In the genomic region with DNA sequence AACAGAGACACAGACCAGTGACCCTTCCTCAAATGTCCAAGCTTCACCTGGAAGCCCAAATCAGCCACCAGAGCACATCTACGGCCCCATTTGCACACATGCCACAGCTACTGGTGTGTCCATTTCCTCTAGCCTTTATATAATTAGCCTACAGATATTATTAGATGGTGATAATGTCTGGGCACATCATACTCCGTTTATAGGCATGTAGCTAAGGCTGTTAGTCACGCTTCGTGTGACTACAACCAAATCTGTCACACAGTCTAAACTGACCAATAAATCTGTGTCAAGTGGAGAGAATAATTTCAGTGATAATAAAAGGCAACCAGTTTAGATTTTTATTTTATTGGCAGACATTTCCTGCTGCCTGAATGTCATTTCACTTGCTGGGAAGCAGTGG, we compare ENCODE assay signal across 18 mouse cellular contexts.
A peak's percentile ranks its signal among the peaks of the same experiment; 100 is the strongest.
DNase-seq lines count a peak whose midpoint lies in the region; ATAC-seq lines count a peak whose summit lies in the region.
"Had no signal": no experiment of that assay in that cellular context is flagged by ENCODE, and none has a peak within 500 bp of the region (broad histone marks: within the 10 kb centered on the region; RNA-seq: fewer than 3 reads in every experiment).

No protein-coding gene starts in this region.

- no peaks in the 10 kb centered on the region for H3K36me3 ChIP-seq in hindbrain, embryonic 13.5 days
- no peaks in the 10 kb centered on the region for H3K36me3 ChIP-seq in hindbrain, embryonic 10.5 days
- no peaks in the 10 kb centered on the region for H3K36me3 ChIP-seq in hindbrain, embryonic 15.5 days
- H3K36me3 ChIP-seq in neural tube, embryonic 13.5 days = no peaks in the 10 kb centered on the region
- H3K36me3 ChIP-seq: liver, embryonic 15.5 days; midbrain, embryonic 12.5 days had no signal

- peaks cover 35% of the 10 kb centered on the region for H3K4me1 ChIP-seq in hindbrain, embryonic 13.5 days (replicated peaks)
- H3K4me1 ChIP-seq in hindbrain, embryonic 10.5 days (replicated peaks) = peaks cover 15% of the 10 kb centered on the region
- peaks cover 22% of the 10 kb centered on the region for H3K4me1 ChIP-seq in hindbrain, embryonic 15.5 days (replicated peaks)
- H3K4me1 ChIP-seq in neural tube, embryonic 13.5 days (replicated peaks) = peaks cover 27% of the 10 kb centered on the region
- H3K4me1 ChIP-seq: liver, embryonic 15.5 days had no signal

- ATAC-seq in hindbrain, embryonic 13.5 days (ENCODE audit: low FRiP score) = no peak
- ATAC-seq in hindbrain, embryonic 15.5 days (ENCODE audit: low FRiP score, low read depth) = peak; percentile 55; the same call in 1 of the 2 replicates
- ATAC-seq in neural tube, embryonic 13.5 days (ENCODE audit: low read depth) = peak; percentile 63; the same call in 1 of the 2 replicates
- ATAC-seq in erythroid progenitor cell, adult 5-6 weeks (replicated peaks; ENCODE audit: low FRiP score, poor library complexity, severe bottlenecking) = no peak
- ATAC-seq: inflammation-experienced regulatory T-cells, adult 6 months had no signal

- H3K27me3 ChIP-seq in hindbrain, embryonic 13.5 days = no peaks in the 10 kb centered on the region
- no peaks in the 10 kb centered on the region for H3K27me3 ChIP-seq in hindbrain, embryonic 10.5 days (ENCODE audit: insufficient read depth, poor library complexity, severe bottlenecking)
- no peaks in the 10 kb centered on the region for H3K27me3 ChIP-seq in hindbrain, embryonic 15.5 days
- H3K27me3 ChIP-seq in neural tube, embryonic 13.5 days = no peaks in the 10 kb centered on the region
- H3K27me3 ChIP-seq: liver, embryonic 15.5 days; midbrain, embryonic 12.5 days had no signal

- peak; percentile 3 for DNase-seq in gastrocnemius, adult 18-20 months (ENCODE audit: low spot score)
- no peak for DNase-seq in gastrocnemius, adult 8-10 months (ENCODE audit: low spot score in 2 of 2)
- DNase-seq in hindbrain, embryonic 10.5 days (ENCODE audit: low spot score) = no peak
- DNase-seq in lung, postnatal 36 days = no peak
- DNase-seq: adrenal gland, postnatal 25 days; embryo, embryonic 11 days; gastrocnemius, postnatal 25 days; heart, postnatal 14 days; kidney, adult 18-20 months; kidney, postnatal 4 days; liver had no signal

- H3K27ac ChIP-seq in hindbrain, embryonic 13.5 days = peak overlapping the region; percentile 76
- H3K27ac ChIP-seq in hindbrain, embryonic 10.5 days = no peak overlapping the region
- H3K27ac ChIP-seq in hindbrain, embryonic 15.5 days (replicated peaks) = peak overlapping the region; percentile 59
- H3K27ac ChIP-seq in neural tube, embryonic 13.5 days (replicated peaks) = peak overlapping the region; percentile 30
- H3K27ac ChIP-seq: liver, embryonic 15.5 days; midbrain, embryonic 12.5 days had no signal

- H3K9ac ChIP-seq in hindbrain, embryonic 13.5 days = no peak overlapping the region
- no peak overlapping the region for H3K9ac ChIP-seq in hindbrain, embryonic 15.5 days
- H3K9ac ChIP-seq in neural tube, embryonic 13.5 days = no peak overlapping the region
- H3K9ac ChIP-seq: liver, embryonic 15.5 days; midbrain, embryonic 12.5 days had no signal

- WGBS in hindbrain, embryonic 13.5 days = 53% methylated on average over 4 of the region's 4 CpGs
- WGBS in hindbrain, embryonic 10.5 days = 86% methylated on average over 4 of the region's 4 CpGs
- WGBS in hindbrain, embryonic 15.5 days = 47% methylated on average over 4 of the region's 4 CpGs
- 49% methylated on average over 4 of the region's 4 CpGs for WGBS in neural tube, embryonic 13.5 days

- H3K4me2 ChIP-seq in hindbrain, embryonic 13.5 days = no peak overlapping the region
- no peak overlapping the region for H3K4me2 ChIP-seq in hindbrain, embryonic 15.5 days
- H3K4me2 ChIP-seq in neural tube, embryonic 13.5 days = no peak overlapping the region
- H3K4me2 ChIP-seq: liver, embryonic 15.5 days; midbrain, embryonic 12.5 days had no signal

- no peak overlapping the region for H3K4me3 ChIP-seq in hindbrain, embryonic 13.5 days
- no peak overlapping the region for H3K4me3 ChIP-seq in hindbrain, embryonic 10.5 days
- H3K4me3 ChIP-seq in hindbrain, embryonic 15.5 days = no peak overlapping the region
- H3K4me3 ChIP-seq in neural tube, embryonic 13.5 days = no peak overlapping the region
- H3K4me3 ChIP-seq: liver, embryonic 15.5 days; midbrain, embryonic 12.5 days had no signal

- no peaks in the 10 kb centered on the region for H3K9me3 ChIP-seq in hindbrain, embryonic 13.5 days
- no peaks in the 10 kb centered on the region for H3K9me3 ChIP-seq in hindbrain, embryonic 10.5 days
- H3K9me3 ChIP-seq in hindbrain, embryonic 15.5 days = no peaks in the 10 kb centered on the region
- H3K9me3 ChIP-seq in neural tube, embryonic 13.5 days = no peaks in the 10 kb centered on the region
- H3K9me3 ChIP-seq: liver, embryonic 15.5 days; midbrain, embryonic 12.5 days had no signal

Comparison
In these comparisons a context has a peak if more than half of its experiments do, and no peak if none do; other contexts are left out.
1. ATAC-seq: peak in hindbrain, embryonic 15.5 days (single experiment) and neural tube, embryonic 13.5 days (single experiment); none in hindbrain, embryonic 13.5 days (single experiment) and erythroid progenitor cell, adult 5-6 weeks (single experiment).